ENCODE assay signal across 13 mouse cellular contexts in the genomic region with DNA sequence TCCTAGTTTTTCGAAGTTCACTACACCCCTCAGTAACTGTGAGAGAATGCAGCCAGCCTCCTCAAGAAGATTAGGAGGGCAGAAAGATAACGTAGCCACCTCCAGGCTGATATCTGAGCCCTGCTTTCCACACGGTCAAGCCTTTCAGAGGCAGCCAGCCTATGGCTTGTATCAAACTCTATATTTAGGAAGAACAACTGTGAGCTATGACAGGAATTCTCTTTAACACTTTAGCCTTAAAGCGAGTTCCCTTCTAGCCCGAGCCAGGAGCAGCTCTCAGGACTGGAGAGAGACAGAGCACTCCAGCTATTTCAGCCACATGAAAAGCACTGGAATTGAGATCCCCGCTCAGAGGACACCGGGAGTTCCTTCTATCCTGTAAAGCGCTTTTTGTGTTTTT. TPM values are rescaled to one million over a fixed set of nuclear protein-coding genes. Genes with fewer than 3 reads are reported as not detected.
A peak's percentile ranks its signal among the peaks of the same experiment; 100 is the strongest.
DNase-seq lines count a peak whose midpoint lies in the region; ATAC-seq and TF ChIP-seq lines count a peak whose summit lies in the region.
"Had no signal": no experiment of that assay in that cellular context is flagged by ENCODE, and none has a peak within 500 bp of the region (broad histone marks: within the 10 kb centered on the region; RNA-seq: fewer than 3 reads in every experiment).

A gene (plus strand): TSS at position 49 of the 400 bp plus-strand sequence.

- no peak for TF ChIP-seq EP300 in stomach, postnatal 0 days (optimal IDR thresholded peaks at IDR 0.05)

- TF ChIP-seq CTCF in stomach, postnatal 0 days (IDR thresholded peaks at IDR 0.05; ENCODE audit: low read depth), result no peak

- 0 out of 2 replicates have a peak, but pooled peaks have one; percentile 26 for ATAC-seq in lung, embryonic 16.5 days (ENCODE audit: low read depth)
- peak; percentile 73 for ATAC-seq in heart, embryonic 14.5 days (ENCODE audit: insufficient number of reproducible peaks, insufficient read depth, low FRiP score, low read depth)
- no peak for ATAC-seq in stomach, postnatal 0 days (ENCODE audit: low FRiP score, low TSS enrichment)
- ATAC-seq in hindbrain, embryonic 16.5 days, result no peak

- H3K4me1 ChIP-seq in lung, embryonic 16.5 days (replicated peaks; ENCODE audit: control insufficient read depth, insufficient read depth, low read length), result no peaks in the 10 kb centered on the region
- 0 out of 4 replicates have a peak, but pooled peaks cover 0 to 2% of the 10 kb centered on the region in 2 experiments for H3K4me1 ChIP-seq in heart, embryonic 14.5 days (ENCODE audit: control insufficient read depth in 2 of 2, insufficient read depth in 2 of 2, low read length in 2 of 2)
- H3K4me1 ChIP-seq in stomach, postnatal 0 days (replicated peaks; ENCODE audit: control insufficient read depth, insufficient read depth), result no peaks in the 10 kb centered on the region
- H3K4me1 ChIP-seq in hindbrain, embryonic 16.5 days (ENCODE audit: control insufficient read depth, insufficient read depth, low read depth, low read length), result no peaks in the 10 kb centered on the region

- DNase-seq in lung, postnatal 4 days, result no peak
- DNase-seq in gastrocnemius, postnatal 14 days, result no peak
- DNase-seq in stomach, postnatal 0 days (ENCODE audit: low spot score), result no peak
- DNase-seq in urinary bladder, adult 18-20 months (ENCODE audit: low spot score in 2 of 2), result no peak
- no peak for DNase-seq in left cerebral cortex, postnatal 36 days (ENCODE audit: low spot score in 2 of 2)
- DNase-seq: cerebellum, adult 9-10 months; kidney, adult 9 months; liver had no signal

- no peaks in the 10 kb centered on the region for H3K9me3 ChIP-seq in lung, embryonic 16.5 days (ENCODE audit: control insufficient read depth, low read length)
- H3K9me3 ChIP-seq in heart, embryonic 14.5 days (ENCODE audit: control insufficient read depth, low read length), result no peaks in the 10 kb centered on the region
- H3K9me3 ChIP-seq in stomach, postnatal 0 days (ENCODE audit: control insufficient read depth, low read length), result no peaks in the 10 kb centered on the region
- H3K9me3 ChIP-seq in hindbrain, embryonic 16.5 days (ENCODE audit: control insufficient read depth, low read length), result no peaks in the 10 kb centered on the region

- H3K4me2 ChIP-seq in lung, embryonic 16.5 days (ENCODE audit: low read depth, low read length), result no peak within 1 kb of the TSS
- H3K4me2 ChIP-seq in heart, embryonic 14.5 days (ENCODE audit: low read length), result peak within 1 kb of the TSS; percentile 60
- H3K4me2 ChIP-seq in stomach, postnatal 0 days (replicated peaks; ENCODE audit: low read depth), result no peak within 1 kb of the TSS
- no peak within 1 kb of the TSS for H3K4me2 ChIP-seq in hindbrain, embryonic 16.5 days (ENCODE audit: low read length)

- no peak within 1 kb of the TSS for H3K27ac ChIP-seq in lung, embryonic 16.5 days (ENCODE audit: low read length)
- peak within 1 kb of the TSS; percentile 94 to 96 for H3K27ac ChIP-seq in heart, embryonic 14.5 days (replicated peaks in 1 of 2; ENCODE audit: control insufficient read depth in 1 of 2, insufficient read depth in 1 of 2, low read depth in 2 of 2, low read length in 2 of 2)
- H3K27ac ChIP-seq in stomach, postnatal 0 days (replicated peaks), result no peak within 1 kb of the TSS
- no peak within 1 kb of the TSS for H3K27ac ChIP-seq in hindbrain, embryonic 16.5 days (ENCODE audit: low read depth, low read length)

- no peak within 1 kb of the TSS for H3K9ac ChIP-seq in lung, embryonic 16.5 days (ENCODE audit: low read length)
- H3K9ac ChIP-seq in heart, embryonic 14.5 days (ENCODE audit: low read length), result peak within 1 kb of the TSS; percentile 80
- H3K9ac ChIP-seq in stomach, postnatal 0 days (ENCODE audit: low read length), result no peak within 1 kb of the TSS
- no peak within 1 kb of the TSS for H3K9ac ChIP-seq in hindbrain, embryonic 16.5 days (ENCODE audit: low read depth, low read length)

- intact Hi-C loops in gastrocnemius, postnatal 14 days (cut with DNase I; ENCODE audit: low total_unique reads), result no loop called here
- intact Hi-C loops in left cerebral cortex, postnatal 36 days (cut with DNase I), result no loop called here

- no peak within 1 kb of the TSS for H3K4me3 ChIP-seq in lung, embryonic 16.5 days (ENCODE audit: low read length)
- H3K4me3 ChIP-seq in heart, embryonic 14.5 days (ENCODE audit: control insufficient read depth in 1 of 2, insufficient read depth in 1 of 2, low read depth in 1 of 2, low read length in 2 of 2), result peak within 1 kb of the TSS; percentile 48 to 53
- no peak within 1 kb of the TSS for H3K4me3 ChIP-seq in stomach, postnatal 0 days (ENCODE audit: low read depth, low read length)
- no peak within 1 kb of the TSS for H3K4me3 ChIP-seq in hindbrain, embryonic 16.5 days (ENCODE audit: low read length)

- no peaks in the 10 kb centered on the region for H3K27me3 ChIP-seq in lung, embryonic 16.5 days (ENCODE audit: control insufficient read depth, insufficient read depth, low read depth, low read length)
- H3K27me3 ChIP-seq in heart, embryonic 14.5 days (ENCODE audit: control insufficient read depth, insufficient read depth, low read length), result no peaks in the 10 kb centered on the region
- no peaks in the 10 kb centered on the region for H3K27me3 ChIP-seq in stomach, postnatal 0 days (ENCODE audit: control insufficient read depth, insufficient read depth, low read length)
- H3K27me3 ChIP-seq in hindbrain, embryonic 16.5 days (replicated peaks; ENCODE audit: control insufficient read depth, insufficient read depth, low read length), result no peaks in the 10 kb centered on the region

- no peaks in the 10 kb centered on the region for H3K36me3 ChIP-seq in lung, embryonic 16.5 days (ENCODE audit: control insufficient read depth, insufficient read depth, low read length)
- H3K36me3 ChIP-seq in heart, embryonic 14.5 days (ENCODE audit: control insufficient read depth, insufficient read depth, low read length), result no peaks in the 10 kb centered on the region
- no peaks in the 10 kb centered on the region for H3K36me3 ChIP-seq in stomach, postnatal 0 days (ENCODE audit: control insufficient read depth, insufficient read depth, low read length)
- no peaks in the 10 kb centered on the region for H3K36me3 ChIP-seq in hindbrain, embryonic 16.5 days (ENCODE audit: control insufficient read depth, insufficient read depth, low read length)

- WGBS in lung, embryonic 16.5 days, result 27% methylated on average over 8 of the region's 8 CpGs
- WGBS in heart, embryonic 14.5 days, result 28% methylated on average over 8 of the region's 8 CpGs
- 48% methylated on average over 8 of the region's 8 CpGs for WGBS in stomach, postnatal 0 days
- WGBS in hindbrain, embryonic 16.5 days, result 71% methylated on average over 8 of the region's 8 CpGs

RNA-seq across cellular contexts. Expression of the gene that starts here (rescaled TPM):
- polyA plus RNA-seq in lung, embryonic 16.5 days (2015; fragmentation: Nextera tagmentation; extraction: Ambion mirVana), result 40.3 and 48.1 TPM in 2 replicates
- total RNA-seq in gastrocnemius, postnatal 14 days (2021), result 100 to 1,000 TPM; 453 to 560 TPM
- 893 and 934 TPM in 2 replicates for polyA plus RNA-seq in heart, embryonic 14.5 days (2014; fragmentation: Nextera tagmentation; extraction: Ambion mirVana)
- 22.7 and 23.6 TPM in 2 replicates for polyA plus RNA-seq in stomach, postnatal 0 days (2015; fragmentation: Nextera tagmentation; extraction: Ambion mirVana)
- total RNA-seq in left cerebral cortex, postnatal 36 days (2021), result not detected
- polyA plus RNA-seq in hindbrain, embryonic 16.5 days (2015; fragmentation: Nextera tagmentation; extraction: Ambion mirVana), result 2.6 TPM in 1 of 2 replicates, not detected in the other
- total RNA-seq: layer of hippocampus, postnatal 10 days; megakaryocyte progenitor cell, adult 5-6 weeks had no signal

Comparison
In these comparisons a context has a peak if more than half of its experiments do, and no peak if none do; other contexts are left out.
1. RNA of the gene that starts here (total RNA-seq): 453 to 560 TPM in gastrocnemius, postnatal 14 days; not detected in left cerebral cortex, postnatal 36 days; every median in the first group is over 100 times any median in the second.
2. ATAC-seq: peak in lung, embryonic 16.5 days (single experiment) and heart, embryonic 14.5 days (single experiment); none in stomach, postnatal 0 days (single experiment) and hindbrain, embryonic 16.5 days (single experiment).
3. H3K27ac ChIP-seq: peak in heart, embryonic 14.5 days (2 of 2); none in lung, embryonic 16.5 days (single experiment), stomach, postnatal 0 days (single experiment) and hindbrain, embryonic 16.5 days (single experiment).
4. H3K4me3 ChIP-seq: peak in heart, embryonic 14.5 days (2 of 2); none in lung, embryonic 16.5 days (single experiment), stomach, postnatal 0 days (single experiment) and hindbrain, embryonic 16.5 days (single experiment).